Mouse (Mus musculus) lung, postnatal 25 days (tissue): ENCODE measurements around the gene Sap30bp.

Source experiments
- DNase-seq: peaks from one replicate; pipeline ENCODE4 v3.0.0; 2022; ENCODE audit warnings: low spot score

Gene Sap30bp

GRCm38 (mm10) chr11:115933108-115933746, at the start of gene Sap30bp, which contains the start of gene Recql5:
Sap30bp (plus strand) TSS chr11:115933282.
Recql5 (minus strand) TSS chr11:115933477.
- DNase-seq, result peak; percentile 98

GRCm38 (mm10) chr11:115884361-115884760, 48.7 kb upstream of the Sap30bp start:
- DNase-seq, result no peak

GRCm38 (mm10) chr11:115885281-115885680, 47.8 kb upstream of the Sap30bp start:
- no peak for DNase-seq

- no peak for DNase-seq
Observed at GRCm38 (mm10) chr11:115886446-115886845, 46.6 kb upstream of the Sap30bp start.

- no peak for DNase-seq
Observed at GRCm38 (mm10) chr11:115888020-115888419, 45.1 kb upstream of the Sap30bp start.

GRCm38 (mm10) chr11:115889159-115889558, 43.9 kb upstream of the Sap30bp start:
- DNase-seq, result no peak

GRCm38 (mm10) chr11:115892213-115892612, 40.9 kb upstream of the Sap30bp start:
- DNase-seq, result no peak

GRCm38 (mm10) chr11:115893071-115893470, 40.0 kb upstream of the Sap30bp start:
- no peak for DNase-seq

- no peak for DNase-seq
Observed at GRCm38 (mm10) chr11:115894755-115895520, 38.1 kb upstream of the Sap30bp start.

- DNase-seq, result no peak
Observed at GRCm38 (mm10) chr11:115898446-115898845, 34.6 kb upstream of the Sap30bp start.

- peak; percentile 28 for DNase-seq
Observed at GRCm38 (mm10) chr11:115898886-115899285, 34.2 kb upstream of the Sap30bp start.

- DNase-seq, result peak; percentile 76
Observed at GRCm38 (mm10) chr11:115899486-115900266, 33.4 kb upstream of the Sap30bp start, which contains the start of gene Smim5. Smim5 (plus strand) TSS chr11:115899966.

GRCm38 (mm10) chr11:115900561-115901337, 32.3 kb upstream of the Sap30bp start:
- DNase-seq, result no peak

GRCm38 (mm10) chr11:115901338-115902161, 31.5 kb upstream of the Sap30bp start:
- no peak for DNase-seq

- DNase-seq, result no peak
Observed at GRCm38 (mm10) chr11:115902177-115902576, 30.9 kb upstream of the Sap30bp start.

- peak; percentile 77 for DNase-seq
Observed at GRCm38 (mm10) chr11:115902831-115903230, 30.3 kb upstream of the Sap30bp start.

- peak; percentile 56 for DNase-seq
Observed at GRCm38 (mm10) chr11:115903384-115904230, 29.5 kb upstream of the Sap30bp start.

GRCm38 (mm10) chr11:115904231-115904955, 28.7 kb upstream of the Sap30bp start:
- no peak for DNase-seq
